ENCODE assay signal across 20 mouse cellular contexts in the genomic region with DNA sequence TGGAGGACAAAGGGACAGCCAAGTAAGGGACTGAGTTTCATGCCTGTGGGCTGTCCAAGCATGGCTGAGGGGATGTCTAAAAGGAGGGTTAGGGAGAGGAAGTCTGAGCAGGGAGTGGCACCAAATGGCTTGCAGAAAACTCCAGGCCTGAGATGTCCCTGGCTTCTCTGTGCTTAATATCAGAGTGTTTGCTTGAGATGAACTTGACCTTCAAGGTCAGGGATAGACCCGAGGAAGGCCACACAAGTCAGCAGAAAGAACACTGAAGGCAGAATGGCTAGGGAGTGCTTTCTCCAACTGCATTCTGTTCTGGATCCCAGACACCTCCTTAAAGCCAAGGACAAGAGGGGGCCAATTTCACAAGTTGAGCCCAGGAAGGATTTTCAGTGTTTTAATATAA.
DNase-seq lines count a peak whose midpoint lies in the region; ATAC-seq and TF ChIP-seq lines count a peak whose summit lies in the region.
"Had no signal": no experiment of that assay in that cellular context is flagged by ENCODE, and none has a peak within 500 bp of the region (broad histone marks: within the 10 kb centered on the region; RNA-seq: fewer than 3 reads in every experiment).

No protein-coding gene starts in this region.

- 7% methylated on average over 1 of the region's 1 CpGs for WGBS in kidney, adult 2 months
- WGBS in kidney, embryonic 14.5 days: 23% methylated on average over 1 of the region's 1 CpGs
- WGBS in lung, postnatal 0 days: 5% methylated on average over 1 of the region's 1 CpGs
- 85% methylated on average over 1 of the region's 1 CpGs for WGBS in olfactory bulb, adult 2 months

- no peak for TF ChIP-seq POLR2A in kidney, adult 2 months (IDR thresholded peaks at IDR 0.05; ENCODE audit: low read depth, low read length)
- no peak for TF ChIP-seq POLR2A in olfactory bulb, adult 2 months (IDR thresholded peaks at IDR 0.05; ENCODE audit: insufficient read depth, low read depth, low read length)

- no peak for ATAC-seq in kidney, embryonic 14.5 days (ENCODE audit: low FRiP score, low TSS enrichment)
- ATAC-seq in lung, postnatal 0 days: no peak
- ATAC-seq: forebrain, embryonic 15.5 days; hindbrain, postnatal 0 days; midbrain, embryonic 16.5 days had no signal

- H3K36me3 ChIP-seq in kidney, adult 2 months (ENCODE audit: control insufficient read depth, insufficient read depth, low read length): no peaks in the 10 kb centered on the region
- H3K36me3 ChIP-seq in kidney, embryonic 14.5 days (ENCODE audit: control insufficient read depth, insufficient read depth, low read length): no peaks in the 10 kb centered on the region
- H3K36me3 ChIP-seq in lung, postnatal 0 days (ENCODE audit: insufficient read depth, low read length): no peaks in the 10 kb centered on the region
- H3K36me3 ChIP-seq: forebrain, embryonic 15.5 days; heart, embryonic 13.5 days; kidney, embryonic 15.5 days; neural tube, embryonic 13.5 days had no signal

- no peak for TF ChIP-seq EP300 in lung, postnatal 0 days (IDR thresholded peaks at IDR 0.05)

- no peak for TF ChIP-seq CTCF in kidney, adult 2 months (conservative IDR thresholded peaks at IDR 0.05; ENCODE audit: insufficient read depth, insufficient read length, low read depth, low read length)
- TF ChIP-seq CTCF in lung, postnatal 0 days (IDR thresholded peaks at IDR 0.05): no peak
- TF ChIP-seq CTCF in olfactory bulb, adult 2 months (IDR thresholded peaks at IDR 0.05; ENCODE audit: insufficient read depth, low read depth, low read length): no peak

- peak; percentile 46 to 70 for DNase-seq in adrenal gland, adult (ENCODE audit: inconsistent age in 2 of 2, low spot score in 1 of 2)
- no peak for DNase-seq in adrenal gland, adult 18-20 months (ENCODE audit: low spot score in 2 of 2)
- DNase-seq in kidney, adult 2 months: peak; percentile 7
- peak; percentile 23 for DNase-seq in lung, postnatal 36 days
- no peak for DNase-seq in lung, postnatal 0 days (ENCODE audit: low spot score)
- DNase-seq in right cerebral cortex, postnatal 10 days (ENCODE audit: low spot score in 2 of 2): no peak
- DNase-seq: adrenal gland, postnatal 10 days; cerebellum, postnatal 10 days; left cerebral cortex, postnatal 4 days; lung, postnatal 4 days had no signal

- H3K4me1 ChIP-seq in kidney, adult 2 months (ENCODE audit: control insufficient read depth, insufficient read depth, low read length): no peaks in the 10 kb centered on the region
- peaks cover 3% of the 10 kb centered on the region; the same call in 1 of the 2 replicates for H3K4me1 ChIP-seq in kidney, embryonic 14.5 days (ENCODE audit: control insufficient read depth, insufficient read depth, low read length)
- no peaks in the 10 kb centered on the region for H3K4me1 ChIP-seq in lung, postnatal 0 days (ENCODE audit: insufficient read depth, low read depth, low read length)
- H3K4me1 ChIP-seq in olfactory bulb, adult 2 months (ENCODE audit: control insufficient read depth, insufficient read depth, low read length): peaks cover 17% of the 10 kb centered on the region

- H3K4me2 ChIP-seq in kidney, embryonic 14.5 days (replicated peaks; ENCODE audit: low read depth, low read length): no peak overlapping the region
- no peak overlapping the region for H3K4me2 ChIP-seq in lung, postnatal 0 days (replicated peaks; ENCODE audit: low read depth, low read length)
- H3K4me2 ChIP-seq: forebrain, embryonic 15.5 days; heart, embryonic 13.5 days; kidney, embryonic 15.5 days; liver, embryonic 11.5 days; neural tube, embryonic 13.5 days had no signal

- no peak overlapping the region for H3K9ac ChIP-seq in kidney, embryonic 14.5 days (ENCODE audit: low read depth, low read length)
- no peak overlapping the region for H3K9ac ChIP-seq in lung, postnatal 0 days (replicated peaks; ENCODE audit: low read depth)
- H3K9ac ChIP-seq: forebrain, embryonic 15.5 days; heart, embryonic 13.5 days; kidney, embryonic 15.5 days; neural tube, embryonic 13.5 days had no signal

- H3K27me3 ChIP-seq in kidney, adult 2 months (replicated peaks; ENCODE audit: control insufficient read depth, insufficient read depth, low read length): no peaks in the 10 kb centered on the region
- no peaks in the 10 kb centered on the region for H3K27me3 ChIP-seq in kidney, embryonic 14.5 days (ENCODE audit: control insufficient read depth, insufficient read depth, low read length)
- H3K27me3 ChIP-seq in lung, postnatal 0 days (replicated peaks; ENCODE audit: insufficient read depth, low read length): no peaks in the 10 kb centered on the region
- H3K27me3 ChIP-seq: forebrain, embryonic 15.5 days; kidney, embryonic 15.5 days; neural tube, embryonic 13.5 days had no signal

- H3K4me3 ChIP-seq in kidney, adult 2 months (ENCODE audit: insufficient read depth, low read depth, low read length): no peak overlapping the region
- no peak overlapping the region for H3K4me3 ChIP-seq in kidney, embryonic 14.5 days (ENCODE audit: low read length)
- no peak overlapping the region for H3K4me3 ChIP-seq in lung, postnatal 0 days (ENCODE audit: low read depth, low read length)
- no peak overlapping the region for H3K4me3 ChIP-seq in olfactory bulb, adult 2 months (ENCODE audit: insufficient read depth, low read depth, low read length)
- H3K4me3 ChIP-seq: forebrain, embryonic 15.5 days; heart, embryonic 13.5 days; kidney, embryonic 15.5 days; myocyte; neural tube, embryonic 13.5 days had no signal

- no peaks in the 10 kb centered on the region for H3K9me3 ChIP-seq in kidney, embryonic 14.5 days (ENCODE audit: control insufficient read depth, low read length)
- no peaks in the 10 kb centered on the region for H3K9me3 ChIP-seq in lung, postnatal 0 days (ENCODE audit: low read length)
- H3K9me3 ChIP-seq: forebrain, embryonic 15.5 days; heart, embryonic 13.5 days; kidney, embryonic 15.5 days; neural tube, embryonic 13.5 days had no signal

- 0 out of 2 replicates have a peak overlapping the region, but pooled peaks have one; percentile 31 for H3K27ac ChIP-seq in kidney, adult 2 months (ENCODE audit: insufficient read depth, low read depth, low read length)
- no peak overlapping the region for H3K27ac ChIP-seq in kidney, embryonic 14.5 days (ENCODE audit: low read depth, low read length)
- no peak overlapping the region for H3K27ac ChIP-seq in lung, postnatal 0 days (ENCODE audit: low read length)
- peak overlapping the region; percentile 62 for H3K27ac ChIP-seq in olfactory bulb, adult 2 months (ENCODE audit: insufficient read depth, low read depth, low read length)
- H3K27ac ChIP-seq: forebrain, embryonic 15.5 days; heart, embryonic 13.5 days; hindbrain, postnatal 0 days; kidney, embryonic 15.5 days; neural tube, embryonic 13.5 days had no signal

Comparison
In these comparisons a context has a peak if more than half of its experiments do, and no peak if none do; other contexts are left out.
1. DNase-seq: peak in adrenal gland, adult (2 of 2), kidney, adult 2 months (single experiment) and lung, postnatal 36 days (single experiment); none in adrenal gland, adult 18-20 months (0 of 2), lung, postnatal 0 days (single experiment) and right cerebral cortex, postnatal 10 days (0 of 2).
2. H3K27ac ChIP-seq: peak in kidney, adult 2 months (single experiment) and olfactory bulb, adult 2 months (single experiment); none in kidney, embryonic 14.5 days (single experiment) and lung, postnatal 0 days (single experiment).